Mouse (Mus musculus) layer of hippocampus, postnatal 10 days (tissue): ENCODE data around the gene Slc29a1. TPM values are rescaled to one million over a fixed set of nuclear protein-coding genes. Genes with fewer than 3 reads are reported as not detected.

Source experiments
- total RNA-seq, 2 experiments: library from RNA; stranded (reverse); gene quantifications; 2 replicates each; pipeline ENCODE4 v1.2.3; 2021

Gene Slc29a1
- total RNA-seq, 2 experiments from 2014 or later: 27.1 to 37.0 TPM

Other genes with a start within 250 kb of the Slc29a1 start
- gene Cdc5l, start 165.9 kb downstream of the Slc29a1 start, total RNA-seq: 10 to 100 TPM; 47.4 to 50.6 TPM
- gene Spats1, start 124.2 kb downstream of the Slc29a1 start, total RNA-seq: 1 to 10 TPM; 2.9 to 3.5 TPM
- 10 to 100 TPM; 19.5 to 22.6 TPM for gene Aars2, start 92.8 kb downstream of the Slc29a1 start, total RNA-seq
- under 1 TPM; 0.57 to 0.69 TPM for gene Tcte1, start 76.2 kb downstream of the Slc29a1 start, total RNA-seq
- 10 to 100 TPM; 93.2 to 93.7 TPM for gene Tmem151b, start 49.9 kb downstream of the Slc29a1 start, total RNA-seq
- gene Nfkbie, start 43.9 kb downstream of the Slc29a1 start, total RNA-seq: 1 to 10 TPM; 3.5 to 3.9 TPM
- 10 to 100 TPM; 47.4 TPM for gene Slc35b2, start 35.7 kb downstream of the Slc29a1 start, total RNA-seq
- 1,000 to 10,000 TPM; 1,612 to 1,800 TPM for gene Hsp90ab1, start 26.3 kb downstream of the Slc29a1 start, total RNA-seq
- not detected for gene Mymx, start 2.5 kb upstream of the Slc29a1 start, total RNA-seq
- gene Capn11, start 59.7 kb upstream of the Slc29a1 start, total RNA-seq: 1 to 10 TPM; 1.1 to 1.3 TPM
- gene Mrpl14, start 86.7 kb upstream of the Slc29a1 start, total RNA-seq: 10 to 100 TPM; 37.3 to 42.5 TPM
- 100 to 1,000 TPM; 223 to 234 TPM for gene Tmem63b, start 87.3 kb upstream of the Slc29a1 start, total RNA-seq
- gene 1600014C23Rik, start 134.2 kb upstream of the Slc29a1 start, total RNA-seq: not detected